Mouse (Mus musculus): ENCODE results near the gene Lep. TPM values are rescaled to one million over a fixed set of nuclear protein-coding genes. Genes with fewer than 3 reads are reported as not detected.
A peak's percentile ranks its signal among the peaks of the same experiment; 100 is the strongest.

The Lep gene
- polyA plus RNA-seq, 1 experiment: not detected

DNA sequence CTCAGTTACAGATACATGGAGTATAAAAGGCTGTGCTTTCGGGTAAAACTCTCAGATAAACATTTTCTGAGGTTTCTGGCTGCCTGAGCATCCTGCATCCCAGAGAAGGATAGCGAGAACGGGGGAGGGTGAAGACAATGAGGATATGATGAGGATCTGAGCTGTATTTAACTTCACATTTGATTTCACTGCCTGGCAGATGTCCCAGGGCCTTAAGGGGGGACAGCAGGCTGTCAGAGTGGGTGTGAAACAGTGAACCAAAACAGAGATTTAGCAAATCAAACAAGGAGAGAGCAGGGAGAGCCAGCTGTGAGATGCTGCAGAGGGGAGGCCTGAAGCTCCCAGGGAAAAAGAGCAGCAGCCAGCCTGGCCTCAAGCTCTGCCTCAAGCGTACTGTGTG lies 19.3 kb downstream of the Lep start:
- Histone ChIP-seq H3K4me3 (ENCODE audit: insufficient read depth, low read length) (no peak overlapping the region), H3K27ac (ENCODE audit: insufficient read depth, low read length) (no peak overlapping the region), H3K4me1 (ENCODE audit: control insufficient read depth, insufficient read depth, low read length) (no peaks in the 10 kb centered on the region)
- TF ChIP-seq POLR2A (IDR thresholded peaks at IDR 0.05; ENCODE audit: low read depth, low read length) (no peak), CTCF (IDR thresholded peaks at IDR 0.05; ENCODE audit: borderline replicate concordance, insufficient read depth, low read length) (no peak)

DNA sequence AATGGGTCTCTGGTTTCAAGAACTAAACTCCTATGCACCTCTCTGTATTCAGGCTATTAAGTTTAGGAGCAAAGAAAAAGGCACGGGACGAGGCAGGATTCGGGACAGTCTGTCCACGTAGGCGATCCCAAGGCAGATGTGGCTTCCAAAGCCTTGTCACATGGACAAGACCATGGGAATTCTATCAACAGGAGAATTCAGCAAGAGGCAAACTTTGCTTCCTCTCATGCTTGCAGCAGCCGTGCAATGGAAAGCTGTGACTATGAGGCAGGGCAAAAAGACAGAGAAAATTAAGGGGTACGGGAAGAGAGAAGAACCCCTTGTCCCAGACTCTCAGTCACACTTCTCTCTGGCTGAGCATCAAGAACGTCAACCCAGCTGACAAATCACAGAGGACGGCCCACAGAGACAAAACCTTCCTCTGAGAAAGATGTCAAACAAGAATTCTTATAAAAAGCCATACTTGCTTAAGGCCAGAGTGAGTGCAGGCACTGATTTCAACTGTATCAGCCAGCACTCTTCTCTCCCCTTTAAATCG lies 21.9 kb downstream of the Lep start:
- no peak overlapping the region for H3K4me3 ChIP-seq (ENCODE audit: insufficient read depth, low read length)
- H3K4me1 ChIP-seq (ENCODE audit: control insufficient read depth, insufficient read depth, low read length): no peaks in the 10 kb centered on the region
- no peak overlapping the region for H3K27ac ChIP-seq (ENCODE audit: insufficient read depth, low read length)
- no peak for TF ChIP-seq CTCF (IDR thresholded peaks at IDR 0.05; ENCODE audit: borderline replicate concordance, insufficient read depth, low read length)
- TF ChIP-seq POLR2A (IDR thresholded peaks at IDR 0.05; ENCODE audit: low read depth, low read length): no peak

DNA sequence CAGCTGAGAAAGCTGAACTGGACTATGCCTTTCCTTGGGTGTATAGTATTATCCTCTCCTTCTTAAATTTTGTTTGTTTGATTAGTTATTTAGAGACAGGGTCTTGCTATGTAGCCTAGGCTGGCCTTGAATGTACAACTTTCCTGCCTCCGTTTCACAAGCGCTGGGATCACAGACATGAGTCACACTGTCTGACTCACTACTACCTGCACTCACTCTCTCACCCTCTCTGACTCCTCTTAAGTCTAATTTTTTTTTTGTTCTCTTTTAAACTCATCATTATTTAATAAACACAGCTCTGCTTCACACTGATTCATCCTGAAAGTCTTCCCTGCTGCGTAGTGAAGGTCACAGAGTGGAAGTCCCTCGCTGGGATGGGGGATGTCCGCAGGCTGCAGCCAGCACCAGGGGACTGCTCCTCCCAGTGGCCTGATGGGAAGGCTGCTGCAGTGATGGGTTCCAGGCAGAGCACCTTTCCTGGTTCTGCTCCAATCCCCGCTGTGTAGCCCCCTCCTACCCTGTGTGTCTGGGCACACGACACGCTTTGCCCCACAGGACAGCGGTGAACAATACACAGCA lies 22.8 kb downstream of the Lep start:
- no peaks in the 10 kb centered on the region for H3K4me1 ChIP-seq (ENCODE audit: control insufficient read depth, insufficient read depth, low read length)
- H3K27ac ChIP-seq (ENCODE audit: insufficient read depth, low read length): no peak overlapping the region
- H3K4me3 ChIP-seq (ENCODE audit: insufficient read depth, low read length): no peak overlapping the region
- TF ChIP-seq POLR2A (IDR thresholded peaks at IDR 0.05; ENCODE audit: low read depth, low read length): no peak
- peak; percentile 23; the same call in 1 of the 2 replicates for TF ChIP-seq CTCF (IDR thresholded peaks at IDR 0.05; ENCODE audit: borderline replicate concordance, insufficient read depth, low read length)

DNA sequence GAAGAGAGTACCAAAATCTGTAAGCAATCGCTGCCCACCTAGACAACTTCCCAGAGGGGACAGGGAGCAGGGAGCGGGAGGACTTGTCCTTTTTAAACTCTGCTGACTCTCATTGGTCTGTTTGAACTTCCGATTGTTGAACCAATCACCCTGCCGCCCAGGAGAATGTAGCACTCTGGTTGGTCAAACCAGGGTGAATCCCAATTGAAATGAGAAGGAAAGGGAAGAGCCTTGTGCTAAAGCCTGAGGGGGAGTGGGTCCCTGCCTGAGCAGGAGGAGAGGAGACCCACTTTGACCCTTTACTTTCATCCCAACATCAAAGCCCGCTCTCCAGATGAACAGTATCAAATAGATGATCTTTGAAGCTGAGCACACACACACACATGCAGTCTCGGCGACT lies 24.4 kb downstream of the Lep start:
- H3K4me3 ChIP-seq (ENCODE audit: insufficient read depth, low read length): no peak overlapping the region
- no peak overlapping the region for H3K27ac ChIP-seq (ENCODE audit: insufficient read depth, low read length)
- TF ChIP-seq CTCF (IDR thresholded peaks at IDR 0.05; ENCODE audit: borderline replicate concordance, insufficient read depth, low read length): no peak
- no peak for TF ChIP-seq POLR2A (IDR thresholded peaks at IDR 0.05; ENCODE audit: low read depth, low read length)
- 0 out of 2 replicates have a peak, but pooled peaks cover 3% of the 10 kb centered on the region for H3K4me1 ChIP-seq (ENCODE audit: control insufficient read depth, insufficient read depth, low read length)

DNA sequence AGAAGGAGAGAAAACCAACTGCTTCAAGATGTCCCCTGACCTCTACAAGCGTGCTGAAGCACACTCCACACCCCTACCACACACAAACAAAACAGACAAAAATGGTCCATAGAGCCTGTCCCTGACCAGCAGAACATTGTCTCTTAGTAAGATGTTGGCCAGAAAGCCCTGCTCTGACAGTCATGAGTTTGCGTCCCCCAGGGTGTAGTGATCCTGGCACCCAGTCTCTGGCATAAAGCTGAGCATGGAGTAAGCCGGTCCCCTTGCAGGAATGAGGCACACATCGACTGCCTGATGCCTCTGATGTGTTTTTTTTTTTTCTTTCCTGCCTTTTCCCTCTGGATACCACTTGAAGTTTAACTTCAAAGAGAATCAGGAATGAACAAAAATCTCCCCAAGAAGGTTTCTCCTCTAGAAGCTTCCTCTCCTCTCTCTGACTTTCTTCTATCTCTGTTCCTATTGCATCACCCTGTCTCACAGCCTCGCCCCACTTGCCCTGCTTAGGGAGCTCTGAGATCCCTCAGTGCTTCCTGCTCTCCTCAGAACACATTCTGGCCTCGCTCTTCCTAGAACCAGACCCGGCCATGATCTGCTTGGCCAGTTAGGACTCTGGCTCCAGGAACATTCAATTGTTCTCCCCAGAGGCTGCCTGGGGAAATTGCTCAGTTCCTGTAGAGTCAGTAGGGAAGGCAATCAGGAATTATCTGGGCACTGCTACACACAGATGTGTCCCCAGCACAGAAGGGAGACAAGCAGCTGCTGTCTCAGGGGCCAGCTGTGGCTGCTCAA lies 28.1 kb downstream of the Lep start:
- Histone ChIP-seq H3K4me1 (ENCODE audit: control insufficient read depth, insufficient read depth, low read length) (0 out of 2 replicates have a peak, but pooled peaks cover 3% of the 10 kb centered on the region), H3K4me3 (ENCODE audit: insufficient read depth, low read length) (no peak overlapping the region), H3K27ac (ENCODE audit: insufficient read depth, low read length) (peak overlapping the region; percentile 49; the same call in 1 of the 2 replicates)
- TF ChIP-seq CTCF (IDR thresholded peaks at IDR 0.05; ENCODE audit: borderline replicate concordance, insufficient read depth, low read length) (no peak), POLR2A (IDR thresholded peaks at IDR 0.05; ENCODE audit: low read depth, low read length) (no peak)

DNA sequence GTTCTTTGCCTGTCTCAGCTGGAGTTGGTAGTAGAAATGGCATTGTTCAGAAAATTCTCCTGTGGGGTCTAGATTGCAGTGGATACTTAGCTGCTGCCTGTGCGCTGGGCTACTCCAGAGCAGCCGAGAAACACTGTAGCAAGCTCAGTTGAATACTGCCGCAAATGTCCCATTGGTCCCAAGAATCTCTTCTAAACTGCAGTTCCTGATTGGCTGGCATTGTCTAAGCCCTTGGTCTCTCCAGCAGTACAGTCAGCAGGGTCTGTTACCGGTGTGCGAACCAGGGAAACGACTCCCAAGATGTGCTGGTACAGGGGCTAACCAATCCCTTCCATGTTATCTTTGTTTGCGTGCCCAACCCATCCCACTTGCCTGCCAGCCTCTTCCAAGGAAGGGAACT lies 32.2 kb downstream of the Lep start:
- TF ChIP-seq POLR2A (IDR thresholded peaks at IDR 0.05; ENCODE audit: low read depth, low read length) (no peak), CTCF (IDR thresholded peaks at IDR 0.05; ENCODE audit: borderline replicate concordance, insufficient read depth, low read length) (no peak)
- Histone ChIP-seq H3K4me3 (ENCODE audit: insufficient read depth, low read length) (no peak overlapping the region), H3K27ac (ENCODE audit: insufficient read depth, low read length) (no peak overlapping the region), H3K4me1 (ENCODE audit: control insufficient read depth, insufficient read depth, low read length) (0 out of 2 replicates have a peak, but pooled peaks cover 3% of the 10 kb centered on the region)

DNA sequence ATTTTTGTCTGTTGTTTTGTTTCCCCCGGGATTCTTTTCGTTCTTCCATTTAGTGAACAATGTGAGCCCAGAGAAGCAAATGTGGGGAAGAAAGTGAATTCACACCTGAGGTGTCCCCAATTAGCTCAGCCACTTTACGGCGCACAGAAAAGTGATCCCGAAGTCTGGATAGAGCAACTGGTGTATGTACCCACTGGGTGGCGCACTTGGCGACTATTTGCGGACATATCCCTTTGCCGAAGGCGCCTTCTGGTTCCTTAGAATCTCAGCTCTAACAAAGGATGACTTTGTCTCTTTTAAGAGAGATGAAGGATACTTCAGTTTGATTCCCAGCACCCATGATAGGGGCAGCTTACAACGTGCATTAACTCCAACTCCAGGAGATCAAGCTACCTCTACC lies 32.9 kb downstream of the Lep start:
- H3K27ac ChIP-seq (ENCODE audit: insufficient read depth, low read length): no peak overlapping the region
- H3K4me3 ChIP-seq (ENCODE audit: insufficient read depth, low read length): no peak overlapping the region
- H3K4me1 ChIP-seq (ENCODE audit: control insufficient read depth, insufficient read depth, low read length): 0 out of 2 replicates have a peak, but pooled peaks cover 3% of the 10 kb centered on the region
- no peak for TF ChIP-seq POLR2A (IDR thresholded peaks at IDR 0.05; ENCODE audit: low read depth, low read length)
- TF ChIP-seq CTCF (IDR thresholded peaks at IDR 0.05; ENCODE audit: borderline replicate concordance, insufficient read depth, low read length): no peak

DNA sequence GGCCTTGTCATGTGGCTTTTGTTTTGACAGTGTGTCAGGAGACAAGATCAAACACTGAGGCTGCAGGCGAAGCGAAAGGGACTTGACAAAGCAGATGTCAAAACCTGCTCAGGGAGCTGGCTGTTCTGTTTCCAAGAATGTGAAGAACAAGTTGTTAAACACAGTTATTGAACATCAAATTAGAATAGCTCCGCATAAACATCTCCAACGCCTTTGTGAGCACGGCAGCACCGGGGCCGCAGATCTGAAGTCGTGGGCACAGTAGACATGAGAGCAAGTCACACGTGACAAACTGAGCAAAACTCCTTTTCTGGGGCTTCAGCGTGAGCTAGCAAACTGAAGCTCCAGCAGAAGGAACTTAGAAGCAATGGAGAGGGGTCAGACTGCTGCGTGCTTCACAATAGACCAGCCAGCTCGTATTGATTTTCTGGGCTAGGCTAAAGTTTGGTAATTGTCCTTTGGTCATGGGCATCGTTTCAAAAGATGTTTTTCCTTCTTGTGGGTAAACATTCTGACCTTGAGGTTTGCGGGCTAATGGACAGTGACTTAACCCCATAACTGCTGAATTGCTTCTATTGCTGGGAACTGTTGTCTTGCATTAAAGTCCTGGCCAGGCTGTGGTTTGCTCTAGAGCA lies 39.6 kb downstream of the Lep start:
- no peak for TF ChIP-seq POLR2A (IDR thresholded peaks at IDR 0.05; ENCODE audit: low read depth, low read length)
- H3K27ac ChIP-seq (ENCODE audit: insufficient read depth, low read length): no peak overlapping the region

DNA sequence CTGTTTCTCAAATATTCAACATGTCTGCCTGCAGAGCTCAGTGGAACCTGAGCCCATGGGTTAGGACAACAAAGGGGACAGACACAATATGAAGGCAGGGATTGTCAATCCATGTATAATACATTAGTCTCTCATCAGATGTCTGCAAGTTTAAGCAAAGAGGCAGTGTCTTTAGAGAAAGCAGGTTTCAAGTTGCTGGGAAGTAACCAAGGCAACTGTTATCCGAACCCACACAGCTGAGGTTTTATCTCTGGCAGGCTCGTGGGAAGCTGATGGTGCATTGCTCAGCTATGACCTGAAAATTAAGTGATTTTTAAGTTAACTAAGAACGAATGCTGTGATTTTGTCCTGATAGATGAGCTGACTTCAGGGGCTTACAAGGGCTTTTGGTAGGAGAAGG lies 40.4 kb downstream of the Lep start:
- Histone ChIP-seq H3K4me3 (ENCODE audit: insufficient read depth, low read length) (no peak overlapping the region), H3K4me1 (ENCODE audit: control insufficient read depth, insufficient read depth, low read length) (no peaks in the 10 kb centered on the region), H3K27ac (ENCODE audit: insufficient read depth, low read length) (no peak overlapping the region)
- TF ChIP-seq POLR2A (IDR thresholded peaks at IDR 0.05; ENCODE audit: low read depth, low read length): no peak

More for the DNA sequence above, 39.6 kb downstream of the Lep start:
- Histone ChIP-seq H3K4me3 (ENCODE audit: insufficient read depth, low read length) (no peak overlapping the region), H3K4me1 (ENCODE audit: control insufficient read depth, insufficient read depth, low read length) (no peaks in the 10 kb centered on the region)

Measured in embryonic fibroblast, embryonic 13.5 days (primary cell).